Mouse (Mus musculus) forebrain, embryonic 14.5 days (tissue): ENCODE data around the gene Nt5c1b. TPM values are rescaled to one million over a fixed set of nuclear protein-coding genes. Genes with fewer than 3 reads are reported as not detected.
A peak's percentile ranks its signal among the peaks of the same experiment; 100 is the strongest.

Experiments used
- ATAC-seq: fragments of 200-750 bp; cut with Nextera tagmentation; 2 replicates; pipeline ENCODE4 v1.8.0; 2017; ENCODE audit warnings: mild to moderate bottlenecking, moderate library complexity
- DNase-seq: peaks from one replicate; pipeline ENCODE4 v3.0.0-alpha.2; 2015; ENCODE audit warnings: low spot score
- H3K27ac ChIP-seq: fragments of 300-500 bp; sonication (generic); 2 replicates; pipeline ENCODE4 v1.5.1; 2014; ENCODE audit warnings: low read depth, mild to moderate bottlenecking, control low read depth, low read length, moderate library complexity
- H3K27me3 ChIP-seq: fragments of 300-500 bp; sonication (generic); replicated peaks from 2 replicates; pipeline ENCODE4 v1.6.1; 2014; ENCODE audit warnings: low read length, control low read depth, mixed read lengths; ENCODE audit not compliant: control insufficient read depth, insufficient read depth
- H3K36me3 ChIP-seq: fragments of 300-500 bp; sonication (generic); 2 replicates; pipeline ENCODE4 v1.6.1; 2014; ENCODE audit warnings: low read length, control low read depth; ENCODE audit not compliant: control insufficient read depth, insufficient read depth
- H3K4me1 ChIP-seq: fragments of 300-500 bp; sonication (generic); 2 replicates; pipeline ENCODE4 v1.6.1; 2014; ENCODE audit warnings: antibody characterized with exemption, low read length, control low read depth; ENCODE audit not compliant: control insufficient read depth, insufficient read depth
- H3K4me2 ChIP-seq: fragments of 300-500 bp; sonication (generic); 2 replicates; pipeline ENCODE4 v1.6.1; 2014; ENCODE audit warnings: mild to moderate bottlenecking, control low read depth, low read length
- H3K4me3 ChIP-seq: fragments of 300-500 bp; sonication (generic); 2 replicates; pipeline ENCODE4 v1.5.1; 2014; ENCODE audit warnings: low read depth, low read length, control low read depth
- H3K9ac ChIP-seq: fragments of 300-500 bp; sonication (generic); 2 replicates; pipeline ENCODE4 v1.6.1; 2014; ENCODE audit warnings: mild to moderate bottlenecking, low read length, control low read depth, moderate library complexity
- H3K9me3 ChIP-seq: fragments of 300-500 bp; sonication (generic); replicated peaks from 2 replicates; pipeline ENCODE4 v1.6.1; 2016; ENCODE audit warnings: low read length, control low read depth, mixed read lengths; ENCODE audit not compliant: control insufficient read depth
- WGBS: fragments of 180-500 bp; shearing (Covaris S2); extraction: QIAGEN DNeasy Blood & Tissue Kit; methylation state at CpG from one replicate; pipeline ENCODE4 v1.1.7; 2014; 5-methylcytosine and 5-hydroxymethylcytosine counted together
- polyA plus RNA-seq: library from polyadenylated mRNA; unstranded; fragments of >200 nt; fragmentation: Nextera tagmentation; extraction: Ambion mirVana; gene quantifications from 2 replicates; pipeline ENCODE4 v1.2.1, GENCODE M21; 2014

Gene Nt5c1b
- polyA plus RNA-seq, result not detected in 2 replicates

DNA sequence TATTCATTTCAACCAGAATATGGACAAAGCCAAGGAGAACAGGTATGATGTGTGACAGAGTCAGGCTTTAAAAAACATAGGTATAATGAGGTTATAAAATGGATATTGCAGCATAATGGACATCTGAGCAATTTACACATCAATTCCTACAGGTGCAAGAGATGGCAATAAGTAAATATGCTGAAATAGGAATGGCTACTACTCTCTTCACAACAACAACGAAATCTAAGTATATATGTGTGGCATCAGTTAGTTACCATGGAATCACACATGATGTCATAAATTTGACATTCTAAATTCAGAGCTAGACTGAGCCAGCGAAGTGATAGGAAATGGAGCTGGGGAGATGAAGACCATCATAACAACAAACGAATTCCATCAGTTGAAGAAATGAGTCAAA, at the start of gene Nt5c1b:
Nt5c1b (plus strand) TSS at position 301 of the 400 bp plus-strand sequence.
- Histone ChIP-seq H3K4me2 (no peak within 1 kb of the TSS), H3K27me3 (no peaks in the 10 kb centered on the region), H3K9me3 (no peaks in the 10 kb centered on the region), H3K9ac (no peak within 1 kb of the TSS), H3K36me3 (no peaks in the 10 kb centered on the region), H3K27ac (no peak within 1 kb of the TSS), H3K4me3 (no peak within 1 kb of the TSS), H3K4me1 (no peaks in the 10 kb centered on the region)
- 85% methylated on average over 3 of the region's 3 CpGs for WGBS
- ATAC-seq (no peak), DNase-seq (no peak)

DNA sequence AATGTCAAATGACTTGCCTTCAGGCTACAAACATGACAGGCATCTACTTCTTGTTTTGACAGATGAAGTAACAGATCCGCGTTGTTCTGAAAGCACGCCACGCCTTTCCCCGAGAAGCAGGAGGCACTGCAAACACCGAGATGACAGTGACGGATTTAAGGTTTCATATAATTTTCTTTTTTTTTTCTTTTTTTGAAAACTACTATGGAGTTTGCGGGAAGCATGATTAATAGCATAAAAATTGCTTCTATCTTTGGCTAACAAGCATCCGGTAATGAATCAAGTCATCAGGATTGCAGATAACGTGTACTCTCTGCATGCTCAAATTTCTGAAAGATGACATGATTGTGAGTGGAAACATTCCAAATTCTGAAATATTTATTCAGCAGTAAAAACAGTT, 42.1 kb upstream of the Nt5c1b start:
- Histone ChIP-seq H3K36me3 (no peaks in the 10 kb centered on the region), H3K27me3 (no peaks in the 10 kb centered on the region), H3K4me2 (no peak overlapping the region), H3K4me1 (no peaks in the 10 kb centered on the region), H3K9ac (no peak overlapping the region), H3K9me3 (no peaks in the 10 kb centered on the region), H3K4me3 (no peak overlapping the region), H3K27ac (no peak overlapping the region)
- no peak for ATAC-seq
- no peak for DNase-seq
- 93% methylated on average over 10 of the region's 10 CpGs for WGBS

DNA sequence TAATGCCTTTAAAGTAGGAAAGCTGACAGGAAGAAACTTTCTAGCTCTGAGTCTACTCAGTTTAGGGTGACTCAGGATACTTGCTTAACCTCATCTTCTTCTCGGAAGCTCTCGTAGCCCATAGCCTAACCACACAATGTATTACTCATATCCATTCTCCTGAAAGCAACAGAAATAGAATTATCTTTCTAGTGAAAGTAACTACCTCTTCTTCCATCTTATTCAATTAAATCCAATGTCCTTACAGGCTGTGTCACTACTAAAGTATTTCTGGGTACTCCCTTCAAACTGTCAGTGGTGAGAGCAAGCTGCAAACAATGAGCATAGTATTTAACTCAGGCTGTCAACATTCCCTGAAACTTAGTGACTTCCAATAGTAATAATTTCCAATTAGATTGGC, 40.3 kb upstream of the Nt5c1b start:
- H3K9ac ChIP-seq, result no peak overlapping the region
- H3K36me3 ChIP-seq, result no peaks in the 10 kb centered on the region
- no peak overlapping the region for H3K27ac ChIP-seq
- DNase-seq (no peak), ATAC-seq (no peak)
- H3K4me3 ChIP-seq, result no peak overlapping the region
- WGBS, result 98% methylated on average over 2 of the region's 2 CpGs
- no peaks in the 10 kb centered on the region for H3K27me3 ChIP-seq
- no peaks in the 10 kb centered on the region for H3K9me3 ChIP-seq
- H3K4me2 ChIP-seq, result no peak overlapping the region
- H3K4me1 ChIP-seq, result no peaks in the 10 kb centered on the region

DNA sequence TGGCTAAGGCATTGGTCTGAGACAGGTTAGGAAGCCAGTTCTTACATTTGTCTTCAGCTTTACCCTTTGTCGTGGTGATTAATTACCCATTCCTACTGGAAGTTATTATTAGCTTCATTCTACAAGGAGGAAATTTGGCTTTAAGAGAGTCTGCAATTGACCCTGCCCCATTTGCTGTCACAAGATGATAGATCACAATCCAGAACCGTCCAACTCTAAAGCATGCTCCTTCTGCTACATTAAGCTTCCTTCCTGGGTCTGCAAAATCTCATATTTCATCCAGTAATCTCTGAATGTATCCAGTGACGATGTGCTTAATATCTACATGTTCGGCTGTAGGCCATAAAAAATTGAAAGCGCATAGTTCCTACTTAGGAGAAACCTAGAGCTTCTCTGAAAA, 29.2 kb upstream of the Nt5c1b start:
- H3K4me1 ChIP-seq, result no peaks in the 10 kb centered on the region
- WGBS, result 93% methylated on average over 5 of the region's 5 CpGs
- no peak overlapping the region for H3K4me3 ChIP-seq
- no peak for DNase-seq
- H3K4me2 ChIP-seq, result no peak overlapping the region
- H3K9ac ChIP-seq, result no peak overlapping the region
- H3K27ac ChIP-seq, result no peak overlapping the region
- H3K36me3 ChIP-seq, result no peaks in the 10 kb centered on the region
- no peak for ATAC-seq
- H3K27me3 ChIP-seq, result no peaks in the 10 kb centered on the region
- no peaks in the 10 kb centered on the region for H3K9me3 ChIP-seq

DNA sequence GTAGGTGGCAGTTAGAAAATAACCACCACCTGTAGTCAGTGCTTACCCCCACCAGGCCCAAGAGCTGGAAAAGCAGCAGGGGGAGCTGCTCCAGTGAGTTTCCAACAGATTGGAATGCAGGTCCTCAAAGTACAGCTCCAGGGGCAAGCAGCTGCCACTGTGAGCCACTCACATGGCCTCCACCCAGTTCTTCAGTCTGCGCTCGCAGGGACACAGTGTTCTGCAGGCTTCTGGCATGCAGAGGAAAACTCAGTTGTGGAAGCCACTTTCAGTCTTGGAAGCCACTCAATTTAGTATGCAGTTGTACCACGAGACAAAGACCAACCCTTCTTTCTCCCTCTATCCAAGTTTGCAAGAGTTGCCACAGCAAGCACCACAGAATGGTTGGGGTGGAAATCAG, 19.1 kb upstream of the Nt5c1b start:
- Histone ChIP-seq H3K9me3 (no peaks in the 10 kb centered on the region), H3K4me3 (no peak overlapping the region), H3K4me1 (no peaks in the 10 kb centered on the region), H3K27me3 (no peaks in the 10 kb centered on the region), H3K4me2 (no peak overlapping the region), H3K9ac (no peak overlapping the region), H3K27ac (no peak overlapping the region), H3K36me3 (no peaks in the 10 kb centered on the region)
- DNase-seq (no peak), ATAC-seq (no peak)
- 55% methylated on average over 3 of the region's 3 CpGs for WGBS

DNA sequence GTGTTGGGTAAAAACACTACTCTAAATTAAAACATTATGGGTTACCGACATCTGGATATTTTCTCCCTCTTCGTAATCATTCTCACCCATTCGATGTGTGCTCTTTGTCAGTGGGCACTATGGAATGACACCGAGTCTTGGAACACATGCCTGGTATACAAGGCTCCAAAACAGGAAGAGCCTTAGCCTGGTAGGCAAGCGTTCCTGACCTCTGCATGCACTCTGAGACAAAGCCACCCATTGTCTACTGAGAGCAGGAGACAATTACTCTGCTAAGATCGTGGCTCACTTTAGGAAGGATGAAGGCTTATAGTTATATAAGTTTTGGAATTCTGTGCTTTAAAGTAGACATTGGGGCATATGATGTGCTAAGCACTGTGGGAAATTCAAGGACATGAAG, 12.0 kb upstream of the Nt5c1b start:
- H3K27me3 ChIP-seq, result no peaks in the 10 kb centered on the region
- DNase-seq (no peak), ATAC-seq (no peak)
- H3K4me3 ChIP-seq, result no peak overlapping the region
- no peak overlapping the region for H3K9ac ChIP-seq
- H3K4me2 ChIP-seq, result no peak overlapping the region
- WGBS, result 69% methylated on average over 6 of the region's 6 CpGs
- H3K4me1 ChIP-seq, result no peaks in the 10 kb centered on the region
- no peak overlapping the region for H3K27ac ChIP-seq
- no peaks in the 10 kb centered on the region for H3K9me3 ChIP-seq
- H3K36me3 ChIP-seq, result no peaks in the 10 kb centered on the region

DNA sequence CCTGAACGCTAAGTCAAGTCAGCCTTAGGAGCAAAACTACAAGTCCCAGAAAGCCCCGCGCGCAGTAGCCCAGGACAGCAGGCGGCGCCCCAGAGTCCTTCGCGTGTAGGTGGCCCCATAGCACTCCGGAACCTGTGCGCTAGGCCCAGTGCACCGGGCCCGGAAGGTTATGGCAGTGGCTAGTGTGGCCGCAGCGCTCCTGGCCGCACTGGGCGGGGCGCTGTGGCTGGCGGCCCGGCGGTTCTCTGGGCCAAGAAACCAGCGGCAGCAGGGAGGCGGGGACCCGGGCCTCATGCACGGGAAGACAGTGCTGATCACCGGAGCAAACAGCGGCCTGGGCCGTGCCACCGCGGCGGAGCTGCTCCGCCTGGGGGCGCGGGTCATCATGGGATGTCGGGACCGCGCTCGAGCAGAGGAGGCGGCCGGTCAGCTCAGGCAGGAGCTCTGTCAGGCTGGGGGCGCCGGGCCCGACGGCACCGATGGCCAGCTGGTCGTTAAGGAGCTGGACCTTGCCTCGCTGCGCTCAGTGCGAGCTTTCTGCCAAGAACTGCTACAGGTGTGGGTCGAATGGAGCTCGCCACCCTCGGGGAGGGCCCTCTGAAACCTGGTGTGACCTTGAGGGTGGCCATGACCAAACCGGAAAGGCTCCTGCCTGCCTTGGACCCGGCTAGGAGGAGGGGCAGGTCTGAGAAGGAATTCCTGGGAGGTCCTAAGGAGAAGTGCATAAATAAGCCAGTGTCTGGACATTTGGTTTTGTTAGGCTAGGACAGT, 21.1 kb downstream of the Nt5c1b start, which contains the start of gene Rdh14:
Rdh14 (plus strand) TSS at position 102 of the 771 bp plus-strand sequence.
- under 1% methylated on average over 47 of the region's 53 CpGs for WGBS
- peak; percentile 99 for ATAC-seq
- Histone ChIP-seq H3K4me2 (peak within 1 kb of the TSS; percentile 72), H3K4me1 (peaks cover 6% of the 10 kb centered on the region; the same call in 1 of the 2 replicates), H3K9me3 (no peaks in the 10 kb centered on the region), H3K9ac (peak within 1 kb of the TSS; percentile 94), H3K4me3 (peak within 1 kb of the TSS; percentile 79), H3K27me3 (no peaks in the 10 kb centered on the region), H3K36me3 (0 out of 2 replicates have a peak, but pooled peaks cover 8% of the 10 kb centered on the region), H3K27ac (peak within 1 kb of the TSS; percentile 81)
- peak; percentile 95 for DNase-seq

DNA sequence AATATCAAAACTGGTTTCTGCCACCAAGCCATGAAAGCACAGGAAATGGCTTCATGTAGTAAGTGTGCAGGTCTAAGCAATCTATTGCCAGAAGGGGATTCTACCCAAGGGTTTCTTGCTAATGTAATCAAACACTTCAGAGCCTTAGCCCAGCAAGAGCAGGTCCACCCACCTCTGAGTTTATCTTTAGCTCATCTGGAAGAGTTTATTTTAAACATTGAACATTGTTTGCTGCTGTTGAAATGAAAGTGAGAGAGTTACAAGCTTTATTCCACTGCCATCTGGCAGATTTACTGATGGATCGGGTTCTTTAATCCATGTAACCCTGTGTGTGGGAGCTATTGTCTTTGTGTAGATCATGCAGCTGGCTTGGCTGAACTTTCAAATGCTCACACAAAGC, 31.0 kb downstream of the Nt5c1b start:
- ATAC-seq, result no peak
- H3K4me1 ChIP-seq, result no peaks in the 10 kb centered on the region
- no peaks in the 10 kb centered on the region for H3K36me3 ChIP-seq
- no peak for DNase-seq
- no peak overlapping the region for H3K27ac ChIP-seq
- H3K27me3 ChIP-seq, result no peaks in the 10 kb centered on the region
- H3K9me3 ChIP-seq, result no peaks in the 10 kb centered on the region
- no peak overlapping the region for H3K4me3 ChIP-seq
- WGBS, result 74% methylated on average over 1 of the region's 1 CpGs
- no peak overlapping the region for H3K4me2 ChIP-seq
- H3K9ac ChIP-seq, result no peak overlapping the region

DNA sequence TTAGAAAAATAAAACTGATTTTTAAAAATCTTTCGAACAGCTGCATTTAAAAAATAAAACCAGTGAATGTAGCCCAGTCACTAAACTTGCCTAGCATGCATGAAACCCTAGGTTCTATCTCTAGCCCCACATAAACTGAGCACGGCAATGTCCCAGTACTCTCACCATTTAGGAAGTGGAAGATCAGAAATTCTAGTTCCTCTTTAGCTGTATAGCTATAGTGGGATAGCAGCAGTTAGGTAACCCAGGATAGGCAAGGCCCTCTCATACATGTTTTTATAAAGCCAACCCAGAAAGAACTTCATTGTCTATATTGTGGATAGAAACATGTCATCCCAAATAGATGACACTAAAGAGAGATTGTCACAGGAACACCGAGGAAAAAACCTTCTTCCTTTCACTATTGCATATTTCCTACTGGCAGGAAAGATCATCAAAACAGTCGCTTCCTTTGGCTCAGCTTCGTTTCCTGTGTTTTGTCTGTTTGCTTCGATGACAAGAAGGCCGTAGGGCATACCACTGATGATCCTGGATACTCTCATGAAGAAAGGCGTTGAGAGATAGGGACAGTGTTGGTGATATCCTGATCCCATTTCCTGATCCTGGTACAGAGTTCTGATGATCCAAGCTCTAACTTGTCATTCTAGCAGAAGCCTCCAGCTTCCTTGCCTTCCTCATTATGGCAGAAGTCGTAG, 32.8 kb downstream of the Nt5c1b start:
- ATAC-seq (no peak), DNase-seq (no peak)
- Histone ChIP-seq H3K9me3 (no peaks in the 10 kb centered on the region), H3K4me2 (no peak overlapping the region), H3K9ac (no peak overlapping the region), H3K27ac (no peak overlapping the region), H3K4me3 (no peak overlapping the region), H3K4me1 (no peaks in the 10 kb centered on the region), H3K27me3 (no peaks in the 10 kb centered on the region), H3K36me3 (no peaks in the 10 kb centered on the region)
- WGBS, result 91% methylated on average over 9 of the region's 9 CpGs
